Mouse (Mus musculus) forebrain, embryonic 16.5 days (tissue): ENCODE measurements at regions not wholly inside any gene's neighbourhood (a gene's known extent, or its start where the extent isn't known, plus 50 kb on each side); places are given as distances from the start of the nearest gene placed in this dataset.

Experiments used
- ATAC-seq: fragments of 200-750 bp; cut with Nextera tagmentation; 2 replicates; pipeline ENCODE4 v1.8.0; 2017; ENCODE audit warnings: mild to moderate bottlenecking, moderate library complexity
- H3K27ac ChIP-seq: fragments of 300-500 bp; sonication (generic); 2 replicates; pipeline ENCODE4 v1.5.1; 2014; ENCODE audit warnings: low read length, control low read depth
- H3K27me3 ChIP-seq: fragments of 300-500 bp; sonication (generic); replicated peaks from 2 replicates; pipeline ENCODE4 v1.6.1; 2014; ENCODE audit warnings: low read length; ENCODE audit not compliant: control insufficient read depth, insufficient read depth
- H3K36me3 ChIP-seq: fragments of 300-500 bp; sonication (generic); 2 replicates; pipeline ENCODE4 v1.6.1; 2014; ENCODE audit not compliant: control insufficient read depth, insufficient read depth
- H3K4me1 ChIP-seq: fragments of 300-500 bp; sonication (generic); replicated peaks from 2 replicates; pipeline ENCODE4 v1.6.1; 2014; ENCODE audit warnings: low read length; ENCODE audit not compliant: control insufficient read depth, insufficient read depth
- H3K4me2 ChIP-seq: fragments of 300-500 bp; sonication (generic); 2 replicates; pipeline ENCODE4 v1.6.1; 2014; ENCODE audit warnings: mild to moderate bottlenecking, low read length, control low read depth
- H3K4me3 ChIP-seq: fragments of 300-500 bp; sonication (generic); replicated peaks from 2 replicates; pipeline ENCODE4 v1.5.1; 2014; ENCODE audit warnings: mild to moderate bottlenecking, low read length, control low read depth
- H3K9ac ChIP-seq: fragments of 300-500 bp; sonication (generic); replicated peaks from 2 replicates; pipeline ENCODE4 v1.6.1; 2014; ENCODE audit warnings: low read depth, low read length, control low read depth
- H3K9me3 ChIP-seq: fragments of 300-500 bp; sonication (generic); 2 replicates; pipeline ENCODE4 v1.6.1; 2016; ENCODE audit warnings: low read length; ENCODE audit not compliant: control insufficient read depth
- WGBS: fragments of 180-500 bp; shearing (Covaris S2); extraction: QIAGEN DNeasy Blood & Tissue Kit; methylation state at CpG from one replicate; pipeline ENCODE4 v1.1.7; 2014; 5-methylcytosine and 5-hydroxymethylcytosine counted together

DNA sequence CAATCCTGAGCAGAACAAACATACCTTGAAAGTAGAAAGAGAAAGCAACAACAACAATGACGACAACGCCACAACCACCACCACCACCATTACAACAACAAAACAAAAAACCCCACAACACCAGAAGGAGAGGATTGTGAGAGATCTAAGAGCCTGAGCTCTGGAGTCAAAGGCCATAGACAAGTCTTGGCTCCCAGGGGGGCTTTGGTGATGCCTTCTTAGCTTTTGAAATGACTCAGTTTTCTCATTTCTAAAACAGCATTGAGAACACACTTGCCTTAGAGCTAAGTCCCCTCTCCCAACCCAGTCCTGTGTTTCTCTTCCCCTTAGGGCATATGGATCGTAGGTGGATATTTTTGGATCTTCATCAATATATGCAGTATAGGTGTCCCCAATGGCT is 112.2 kb downstream of the Kif20b start:
- WGBS: 91% methylated on average over 3 of the region's 3 CpGs
- Histone ChIP-seq H3K36me3 (no peaks in the 10 kb centered on the region), H3K27me3 (no peaks in the 10 kb centered on the region), H3K4me1 (no peaks in the 10 kb centered on the region), H3K9me3 (no peaks in the 10 kb centered on the region), H3K27ac (no peak overlapping the region), H3K4me3 (no peak overlapping the region), H3K9ac (no peak overlapping the region), H3K4me2 (no peak overlapping the region)
- ATAC-seq: no peak

DNA sequence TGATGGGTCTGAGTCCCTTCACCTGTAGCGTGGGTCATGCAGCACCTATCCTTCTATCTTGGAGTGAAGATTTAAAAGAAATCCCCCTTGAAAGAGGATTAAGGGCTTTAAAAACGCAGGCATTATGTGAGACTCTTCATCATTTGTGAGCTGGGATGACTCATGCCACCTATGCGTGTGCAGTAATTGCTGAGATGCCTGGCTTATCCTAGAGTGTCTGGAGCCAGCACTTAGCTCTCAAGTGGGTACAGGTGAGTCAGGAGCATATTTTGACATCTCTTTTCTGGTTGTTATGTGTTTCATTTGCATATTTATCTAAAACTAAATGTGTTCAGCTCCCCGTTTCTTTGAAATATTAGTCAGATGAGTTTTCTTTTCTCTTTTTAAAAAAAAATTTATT is 123.4 kb downstream of the Kif20b start:
- no peaks in the 10 kb centered on the region for H3K4me1 ChIP-seq

DNA sequence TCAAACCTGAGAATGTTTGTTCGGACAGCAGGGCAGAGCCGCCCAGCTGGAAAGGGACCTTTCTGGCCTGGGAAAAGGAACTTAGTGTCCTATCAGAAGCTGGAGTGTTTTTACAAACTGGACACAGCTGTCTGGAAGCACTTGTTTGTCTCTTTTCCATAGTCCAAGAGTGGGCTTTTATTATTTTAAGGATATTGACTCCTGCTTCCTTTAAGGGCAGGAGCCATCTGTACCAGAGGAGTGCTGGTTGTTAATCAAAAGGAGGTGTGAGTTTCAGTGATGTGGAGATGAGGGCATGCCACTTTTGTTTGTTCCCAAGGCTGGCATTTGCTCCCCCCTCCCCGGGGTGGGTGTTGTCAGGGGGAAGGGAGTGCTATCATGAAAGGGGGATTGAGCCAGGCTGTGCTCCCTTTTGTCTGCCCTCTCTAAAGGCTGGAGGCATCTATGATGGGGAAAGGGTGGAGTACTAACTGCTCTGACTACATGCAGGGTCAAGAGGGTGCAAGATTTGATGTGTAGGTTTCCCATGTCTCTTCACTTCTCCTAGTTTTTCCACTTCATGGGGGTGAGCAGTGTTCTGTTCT is 144.3 kb downstream of the Kif20b start:
- H3K9me3 ChIP-seq: no peaks in the 10 kb centered on the region
- H3K4me2 ChIP-seq: no peak overlapping the region
- H3K27me3 ChIP-seq: no peaks in the 10 kb centered on the region
- WGBS: 73% methylated on average over 3 of the region's 3 CpGs
- no peak overlapping the region for H3K27ac ChIP-seq
- no peak overlapping the region for H3K9ac ChIP-seq
- H3K36me3 ChIP-seq: no peaks in the 10 kb centered on the region
- H3K4me1 ChIP-seq: no peaks in the 10 kb centered on the region
- no peak overlapping the region for H3K4me3 ChIP-seq
- ATAC-seq: no peak

More for the DNA sequence above, 123.4 kb downstream of the Kif20b start:
- Histone ChIP-seq H3K9ac (no peak overlapping the region), H3K27me3 (no peaks in the 10 kb centered on the region), H3K36me3 (no peaks in the 10 kb centered on the region), H3K4me3 (no peak overlapping the region), H3K9me3 (no peaks in the 10 kb centered on the region), H3K27ac (no peak overlapping the region), H3K4me2 (no peak overlapping the region)
- WGBS: 79% methylated on average over 4 of the region's 4 CpGs
- no peak for ATAC-seq

DNA sequence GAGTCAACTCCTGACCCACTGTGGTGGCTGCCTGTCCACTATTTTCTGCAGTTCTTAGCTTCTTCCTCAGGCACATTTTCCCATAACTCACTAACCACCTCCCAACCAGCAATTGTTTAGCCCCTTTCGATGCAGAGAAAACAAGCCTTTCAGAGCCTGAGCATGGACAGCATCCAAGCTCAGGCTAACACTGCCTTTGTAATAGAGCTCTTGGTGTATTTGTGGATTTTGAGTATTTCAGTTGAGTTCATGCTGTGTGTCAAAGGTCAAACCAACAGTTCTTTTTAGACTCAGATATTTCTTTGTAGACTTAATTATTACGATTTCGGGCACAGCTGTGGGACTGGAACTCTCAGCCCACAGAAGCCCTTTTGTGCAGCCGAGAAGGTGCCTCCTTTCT is 159.0 kb downstream of the Kif20b start:
- ATAC-seq: no peak
- WGBS: 13% methylated on average over 4 of the region's 4 CpGs
- no peaks in the 10 kb centered on the region for H3K36me3 ChIP-seq
- H3K9me3 ChIP-seq: no peaks in the 10 kb centered on the region
- H3K27me3 ChIP-seq: no peaks in the 10 kb centered on the region
- H3K27ac ChIP-seq: no peak overlapping the region
- no peak overlapping the region for H3K4me3 ChIP-seq
- no peak overlapping the region for H3K9ac ChIP-seq
- no peak overlapping the region for H3K4me2 ChIP-seq
- no peaks in the 10 kb centered on the region for H3K4me1 ChIP-seq

DNA sequence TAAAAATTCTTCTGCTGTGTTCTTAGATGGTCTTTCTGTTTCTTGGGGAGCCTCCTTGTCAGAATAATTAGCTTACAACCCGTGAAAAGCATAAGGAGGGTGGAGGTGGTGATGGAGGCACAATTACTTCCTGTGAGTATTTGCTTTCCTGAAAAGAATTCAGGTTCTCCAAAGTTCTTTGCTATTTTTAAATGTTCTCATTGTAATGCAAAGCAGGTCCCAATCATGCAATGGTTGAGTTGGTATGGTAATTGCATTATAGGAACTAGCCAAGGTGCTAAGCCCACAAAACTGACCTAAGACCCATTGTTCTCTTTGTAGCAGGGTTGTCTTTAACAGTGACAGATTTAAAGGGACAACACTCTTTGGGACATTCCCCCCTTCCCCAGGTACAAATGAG is 179.1 kb downstream of the Kif20b start:
- Histone ChIP-seq H3K36me3 (no peaks in the 10 kb centered on the region), H3K9ac (no peak overlapping the region), H3K27ac (no peak overlapping the region), H3K4me2 (no peak overlapping the region), H3K27me3 (no peaks in the 10 kb centered on the region), H3K4me3 (no peak overlapping the region), H3K4me1 (no peaks in the 10 kb centered on the region), H3K9me3 (0 out of 2 replicates have a peak, but pooled peaks cover 4% of the 10 kb centered on the region)
- WGBS: 0% methylated on average over 1 of the region's 1 CpGs
- ATAC-seq: no peak

DNA sequence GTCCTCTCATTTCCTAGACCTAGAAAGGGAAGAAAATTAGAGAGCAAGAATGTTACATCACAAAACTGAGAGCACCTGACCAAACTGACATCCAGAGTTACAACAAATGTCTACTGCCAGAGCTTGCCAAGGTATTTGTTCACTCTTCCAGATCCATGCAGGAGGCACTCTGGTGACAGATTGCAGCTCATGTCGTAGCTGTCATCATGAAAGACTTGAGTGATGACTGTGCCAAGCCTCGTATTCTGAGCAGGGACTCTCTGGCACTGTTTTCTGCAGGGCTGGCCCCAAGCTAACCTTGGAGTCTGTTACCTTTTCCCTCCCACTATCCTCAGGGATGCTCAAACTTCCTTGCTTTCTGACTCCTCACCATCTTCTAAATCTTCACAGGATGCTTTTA is 192.2 kb downstream of the Kif20b start:
- WGBS: 54% methylated on average over 2 of the region's 2 CpGs
- no peak overlapping the region for H3K4me2 ChIP-seq
- H3K9ac ChIP-seq: no peak overlapping the region
- H3K27me3 ChIP-seq: no peaks in the 10 kb centered on the region
- no peaks in the 10 kb centered on the region for H3K9me3 ChIP-seq
- H3K36me3 ChIP-seq: no peaks in the 10 kb centered on the region
- H3K27ac ChIP-seq: no peak overlapping the region
- 0 out of 2 replicates have a peak, but pooled peaks have one; percentile 28 for ATAC-seq
- no peak overlapping the region for H3K4me3 ChIP-seq
- no peaks in the 10 kb centered on the region for H3K4me1 ChIP-seq

DNA sequence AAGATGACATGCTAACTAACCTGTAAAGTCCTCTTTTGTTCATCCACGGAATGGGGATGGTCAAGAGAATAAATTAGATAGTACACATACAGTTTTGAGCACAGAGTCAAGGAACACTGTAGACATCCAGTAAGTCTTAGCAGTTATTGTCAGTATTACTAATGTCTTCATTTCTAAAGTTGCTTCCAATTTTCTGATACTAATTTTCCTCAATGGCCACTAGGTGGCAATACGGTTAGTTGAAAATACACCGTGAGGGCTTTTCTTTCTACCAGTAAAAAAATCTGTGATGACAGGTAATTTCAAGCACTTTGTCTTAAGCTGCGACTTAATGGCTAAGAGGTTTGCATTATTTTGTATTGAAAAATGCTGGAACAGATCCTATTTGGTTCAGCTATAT is 203.1 kb downstream of the Kif20b start:
- Histone ChIP-seq H3K27ac (no peak overlapping the region), H3K9ac (no peak overlapping the region), H3K4me1 (no peaks in the 10 kb centered on the region), H3K27me3 (no peaks in the 10 kb centered on the region), H3K4me2 (no peak overlapping the region), H3K36me3 (no peaks in the 10 kb centered on the region), H3K4me3 (no peak overlapping the region), H3K9me3 (no peaks in the 10 kb centered on the region)
- ATAC-seq: peak; percentile 45
- 14% methylated on average over 4 of the region's 4 CpGs for WGBS

DNA sequence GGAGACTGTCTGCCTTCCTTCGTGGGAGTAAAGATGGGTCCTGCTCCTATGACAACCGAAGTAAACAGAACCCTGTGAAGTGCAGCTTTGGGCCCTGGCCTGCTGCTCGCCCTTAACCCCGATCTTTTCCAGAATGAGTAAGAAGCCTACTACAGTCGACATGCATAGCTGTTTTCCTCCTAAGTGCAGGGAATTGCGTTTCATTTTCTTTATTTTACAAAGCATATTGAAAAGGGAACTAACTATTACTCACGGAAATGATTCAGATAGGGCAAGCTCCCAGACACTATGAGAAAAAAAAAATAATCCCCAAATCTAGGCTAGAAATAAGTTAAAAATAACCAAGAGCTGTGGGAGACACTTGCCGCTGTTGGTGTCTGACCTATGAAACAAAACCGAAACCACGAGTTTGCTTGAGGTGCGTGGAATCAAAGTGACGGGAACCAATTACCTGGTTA is 204.5 kb downstream of the Kif20b start:
- Histone ChIP-seq H3K4me2 (no peak overlapping the region), H3K27ac (no peak overlapping the region), H3K9me3 (no peaks in the 10 kb centered on the region), H3K4me3 (no peak overlapping the region), H3K4me1 (no peaks in the 10 kb centered on the region), H3K27me3 (no peaks in the 10 kb centered on the region), H3K36me3 (no peaks in the 10 kb centered on the region), H3K9ac (no peak overlapping the region)
- ATAC-seq: no peak
- 88% methylated on average over 12 of the region's 12 CpGs for WGBS

DNA sequence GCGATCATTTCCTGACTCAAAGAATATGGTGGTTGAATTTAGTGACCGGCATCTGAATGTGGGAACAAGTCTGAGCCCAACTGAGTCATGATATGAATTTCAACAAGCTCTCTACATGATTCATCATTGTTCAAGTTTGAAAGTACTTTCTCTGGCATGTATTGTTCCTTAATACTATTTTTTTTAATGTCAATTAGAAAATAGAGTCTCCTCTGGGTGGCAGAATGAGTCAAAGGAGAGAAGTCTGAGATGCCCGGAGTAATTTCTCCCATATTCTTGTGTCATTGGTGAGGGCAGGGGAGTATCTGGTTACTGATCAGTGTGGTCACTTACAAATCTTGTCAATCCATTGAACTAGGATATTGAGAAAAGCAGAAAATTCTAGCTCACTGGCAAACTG is 205.9 kb downstream of the Kif20b start:
- H3K9ac ChIP-seq: no peak overlapping the region
- ATAC-seq: no peak
- H3K4me1 ChIP-seq: no peaks in the 10 kb centered on the region
- WGBS: 63% methylated on average over 3 of the region's 3 CpGs
- no peak overlapping the region for H3K4me3 ChIP-seq
- no peaks in the 10 kb centered on the region for H3K36me3 ChIP-seq
- H3K27ac ChIP-seq: no peak overlapping the region
- H3K9me3 ChIP-seq: no peaks in the 10 kb centered on the region
- no peak overlapping the region for H3K4me2 ChIP-seq
- H3K27me3 ChIP-seq: no peaks in the 10 kb centered on the region

DNA sequence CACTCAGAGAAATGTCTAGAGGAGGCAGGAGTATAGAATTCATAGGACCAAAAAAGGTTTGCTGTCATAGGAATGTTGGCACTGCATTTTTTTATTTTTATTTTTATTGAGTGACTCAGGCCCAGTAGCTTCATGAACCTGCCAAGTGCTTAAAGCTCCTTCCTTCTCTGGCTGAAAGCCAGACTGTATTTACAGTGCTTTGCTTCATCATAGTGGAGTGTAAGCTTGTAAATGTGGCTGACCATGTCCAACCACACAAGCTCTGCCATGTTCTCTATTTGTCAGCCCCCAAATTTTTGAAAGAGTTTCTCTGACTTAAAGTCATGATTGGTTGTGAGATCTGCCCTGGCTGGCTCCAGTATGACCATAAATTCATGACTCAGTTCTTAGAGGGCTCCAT is 221.0 kb downstream of the Kif20b start:
- Histone ChIP-seq H3K4me3 (no peak overlapping the region), H3K9ac (no peak overlapping the region), H3K36me3 (no peaks in the 10 kb centered on the region), H3K27me3 (no peaks in the 10 kb centered on the region), H3K27ac (no peak overlapping the region), H3K9me3 (no peaks in the 10 kb centered on the region), H3K4me1 (no peaks in the 10 kb centered on the region), H3K4me2 (no peak overlapping the region)
- no peak for ATAC-seq
